Mouse (Mus musculus) left cerebral cortex, postnatal 4 days (tissue): Measurements from ENCODE around the gene Lgals3. TPM values are rescaled to one million over a fixed set of nuclear protein-coding genes. Genes with fewer than 3 reads are reported as not detected.

Source experiments
- DNase-seq: peaks from one replicate; pipeline ENCODE4 v3.0.0-alpha.2; 2022
- intact Hi-C: fragments of 180-260 bp; cut with DNase I; formaldehyde crosslinking; loops from one replicate; pipeline ENCODE4 v1.15.1; 2025
- total RNA-seq, 2 experiments: library from RNA; stranded (reverse); gene quantifications; 2 replicates each; pipeline ENCODE4 v1.2.3; 2021

Gene Lgals3
- total RNA-seq, 2 experiments from 2014 or later, result 1.3 to 1.8 TPM

DNA sequence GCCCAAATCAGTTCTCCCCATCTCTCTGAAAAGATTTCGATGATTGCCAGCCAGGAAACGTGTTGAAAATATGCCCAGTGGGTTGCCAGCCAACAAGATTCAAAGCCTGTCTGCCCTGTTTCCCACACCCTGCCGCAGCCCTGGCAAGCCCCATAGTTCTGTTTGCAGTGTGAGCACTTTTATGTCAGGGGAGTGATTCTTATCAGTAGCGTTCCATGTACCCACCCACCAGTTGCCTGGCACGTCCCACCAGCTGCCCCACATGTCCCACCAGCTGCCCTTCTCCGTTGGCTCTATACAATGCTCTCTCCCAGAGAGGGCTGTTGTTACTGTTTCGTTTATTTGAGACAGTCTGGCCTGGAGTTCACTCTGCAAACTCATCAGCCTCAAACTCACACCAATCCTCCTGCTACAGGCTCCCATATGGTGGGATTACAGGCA, 650 bp upstream of the Lgals3 start:
- DNase-seq, result peak; percentile 87
- intact Hi-C loops, result no loop called here

GRCm38 (mm10) chr14:47369741-47370140, 2.2 kb downstream of the Lgals3 start:
- DNase-seq, result no peak
- intact Hi-C loops, result no loop called here

GRCm38 (mm10) chr14:47370790-47371189, 3.2 kb downstream of the Lgals3 start:
- intact Hi-C loops, result no loop called here
- peak; percentile 38 for DNase-seq

DNA sequence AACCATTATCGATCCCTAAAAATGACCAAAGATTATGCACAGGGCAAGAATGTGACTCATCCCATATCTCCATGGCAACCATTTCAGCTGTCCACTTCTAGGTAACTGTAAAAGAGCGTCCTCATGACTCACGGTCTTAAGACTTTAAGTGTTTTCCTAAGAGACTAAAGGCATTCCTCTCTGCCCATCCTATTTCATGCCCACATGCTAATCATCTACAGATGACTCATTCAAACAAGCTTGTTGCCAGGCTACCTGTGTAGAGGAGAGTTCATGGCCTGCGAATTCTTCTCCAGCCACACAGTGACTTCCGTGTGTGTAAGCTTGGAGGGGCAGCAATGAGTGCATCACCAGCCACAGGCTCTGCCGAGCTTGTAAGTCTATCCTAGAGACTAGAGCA, 4.1 kb downstream of the Lgals3 start:
- intact Hi-C loops, result no loop called here

GRCm38 (mm10) chr14:47373728-47374678, 6.5 kb downstream of the Lgals3 start:
- DNase-seq, result peak; percentile 25
- intact Hi-C loops, result no loop called here

More for the DNA sequence above, 4.1 kb downstream of the Lgals3 start:
- DNase-seq, result no peak

DNA sequence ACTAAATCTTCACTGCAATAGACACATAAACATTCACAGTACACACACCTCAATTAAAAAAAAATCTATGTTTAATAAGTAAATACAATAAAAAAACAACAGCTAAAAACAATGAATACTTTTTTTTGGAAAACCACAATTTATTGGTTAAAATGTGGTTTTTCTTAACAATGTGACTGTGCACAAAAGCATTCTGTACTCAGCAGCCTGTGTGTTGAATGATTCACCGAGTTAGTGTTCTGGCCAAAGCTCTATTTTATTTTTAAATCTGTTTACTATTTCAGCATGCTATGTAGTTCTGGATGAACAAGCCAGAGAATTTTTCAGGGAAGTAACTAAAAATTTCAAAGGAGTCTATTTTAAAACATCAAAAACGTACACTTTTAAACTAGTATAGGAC, 9.0 kb downstream of the Lgals3 start:
- intact Hi-C loops, result no loop called here
- DNase-seq, result no peak

DNA sequence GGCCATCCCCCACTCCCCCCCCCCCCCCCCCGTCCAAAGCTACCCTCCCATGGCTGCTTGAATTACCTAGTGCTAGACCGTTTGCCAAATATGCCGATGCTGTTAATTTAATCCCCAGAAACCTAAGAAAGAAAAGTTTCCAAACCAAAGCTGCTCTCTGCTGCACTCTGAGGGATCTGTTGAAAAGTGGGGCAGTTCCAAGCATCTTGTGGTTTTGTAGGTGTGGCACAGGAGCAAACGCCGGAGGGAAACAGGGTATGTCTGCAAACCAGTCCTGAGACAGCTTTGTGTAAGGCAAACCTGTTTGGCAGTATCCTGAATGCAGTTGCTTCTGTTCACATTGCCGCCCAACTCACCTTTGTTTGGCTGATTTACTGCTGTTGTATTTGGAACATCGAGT, 10.8 kb downstream of the Lgals3 start:
- intact Hi-C loops, result no loop called here
- no peak for DNase-seq

DNA sequence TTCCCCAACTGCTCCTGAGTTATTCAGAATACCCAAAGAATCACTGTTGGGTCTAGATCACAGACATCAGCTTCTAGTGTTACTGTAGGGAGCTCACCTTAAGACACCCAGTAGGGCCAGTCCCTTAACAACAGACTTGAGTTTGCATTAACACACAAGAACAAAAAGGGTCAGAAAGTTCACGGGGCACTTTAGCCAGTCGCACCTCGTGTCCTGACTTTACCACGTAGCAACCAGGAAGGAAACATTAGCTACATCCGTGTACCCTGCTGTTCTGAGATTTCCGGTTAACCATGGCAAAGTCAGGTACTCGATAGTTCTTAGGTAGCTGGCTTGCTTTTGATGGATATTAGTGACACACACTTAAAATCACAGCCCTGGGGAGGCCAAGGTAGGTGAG, 16.4 kb downstream of the Lgals3 start:
- intact Hi-C loops, result no loop called here

GRCm38 (mm10) chr14:47384653-47385052, 17.1 kb downstream of the Lgals3 start:
- DNase-seq, result no peak
- intact Hi-C loops, result no loop called here

More for the DNA sequence above, 16.4 kb downstream of the Lgals3 start:
- DNase-seq, result no peak

- DNase-seq, result no peak
- intact Hi-C loops, result no loop called here
Measured at GRCm38 (mm10) chr14:47386125-47386524, 18.6 kb downstream of the Lgals3 start.

DNA sequence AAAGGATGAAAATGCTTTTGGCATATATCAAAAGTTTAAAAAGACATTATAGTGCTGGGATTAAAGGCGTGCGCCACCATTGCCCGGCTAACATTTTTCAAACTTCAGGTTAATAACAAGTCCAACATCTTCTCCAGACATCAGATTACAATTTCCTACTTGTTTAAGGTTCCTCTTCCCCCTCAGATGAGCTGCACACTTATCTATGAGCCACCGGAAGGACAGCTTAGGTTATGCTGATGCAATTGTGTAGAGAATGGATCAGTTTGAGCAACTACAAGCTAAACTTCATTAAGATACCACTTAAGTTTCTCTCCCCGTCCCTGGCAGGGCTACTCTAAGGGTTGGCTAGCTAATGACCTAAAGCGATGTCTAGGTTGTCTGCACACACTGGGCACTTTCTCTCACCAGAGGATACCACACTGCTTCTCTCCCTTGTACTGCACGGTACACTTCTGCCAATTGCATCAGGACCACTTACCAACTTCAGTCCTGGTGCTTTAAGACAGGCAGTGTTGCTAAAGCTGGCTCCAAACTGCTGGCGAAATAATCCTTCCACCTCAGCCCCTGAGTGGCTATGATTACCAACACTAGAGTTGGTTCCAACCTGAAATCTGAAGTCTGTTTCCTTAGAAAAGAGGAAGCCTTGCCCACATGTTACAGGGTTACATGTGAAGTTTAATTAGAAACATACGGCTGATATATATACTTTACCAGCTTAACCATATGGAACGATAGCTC, 26.0 kb downstream of the Lgals3 start:
- no peak for DNase-seq
- intact Hi-C loops, result loop anchor here (10.0 kb wide), 1 partner anchor 119 kb away; the partner anchor contains the start of genes Socs4 and Wdhd1

DNA sequence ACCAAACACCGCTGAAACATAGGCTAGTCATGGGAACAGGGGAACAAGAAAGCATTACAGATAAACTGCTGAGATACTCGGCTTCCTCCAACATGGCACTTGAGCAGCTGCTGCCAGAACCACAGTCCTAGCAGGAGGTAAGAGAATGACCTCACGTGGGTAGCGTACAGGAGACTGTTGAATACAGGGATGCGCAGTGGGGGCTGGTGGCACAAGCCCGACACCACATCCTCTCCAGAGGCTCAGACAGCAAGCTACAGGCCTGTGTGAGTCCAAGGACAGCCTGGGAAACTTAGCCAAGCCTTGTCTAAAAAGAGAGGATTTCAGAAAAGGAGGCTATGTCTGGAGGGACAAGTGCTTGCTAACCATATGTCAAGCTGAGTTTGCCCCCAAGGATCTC, 27.5 kb downstream of the Lgals3 start:
- intact Hi-C loops, result loop anchor here (10.0 kb wide), 1 partner anchor 120 kb away; the partner anchor contains the start of genes Socs4 and Wdhd1
- no peak for DNase-seq

- intact Hi-C loops, result loop anchor here (2.0 to 10.0 kb wide), 2 partner anchors 61 to 121 kb away; partner anchors contain the start of genes Socs4 and Wdhd1
- peak; percentile 28 for DNase-seq
Measured at GRCm38 (mm10) chr14:47395462-47396026, 28.0 kb downstream of the Lgals3 start.

GRCm38 (mm10) chr14:47396165-47396652, 28.7 kb downstream of the Lgals3 start:
- peak; percentile 28 for DNase-seq

GRCm38 (mm10) chr14:47402735-47403134, 35.2 kb downstream of the Lgals3 start:
- intact Hi-C loops, result no loop called here

More at GRCm38 (mm10) chr14:47396165-47396652, 28.7 kb downstream of the Lgals3 start:
- intact Hi-C loops, result loop anchor here (2.0 to 10.0 kb wide), 2 partner anchors 61 to 121 kb away; partner anchors contain the start of genes Socs4 and Wdhd1

DNA sequence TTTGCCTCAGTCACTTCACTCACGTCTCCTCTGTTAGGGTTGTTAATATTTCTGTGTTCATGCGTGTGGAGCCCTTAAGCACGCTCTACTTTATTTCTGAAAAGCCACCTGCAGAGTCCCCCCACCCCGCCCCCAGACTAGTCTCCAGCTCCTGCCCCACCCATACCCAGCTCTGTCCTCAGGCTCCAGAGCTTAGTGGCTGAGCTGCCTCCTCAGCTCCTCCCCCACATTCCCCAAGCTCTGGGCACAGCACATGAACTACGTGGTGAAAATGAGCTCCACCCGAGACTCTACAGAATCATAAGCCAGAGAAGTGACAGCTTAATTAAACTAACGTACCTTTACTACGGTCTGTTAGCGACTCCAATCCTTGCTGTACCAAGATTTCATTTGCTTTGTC, 38.4 kb downstream of the Lgals3 start:
- no peak for DNase-seq
- intact Hi-C loops, result no loop called here

More at GRCm38 (mm10) chr14:47402735-47403134, 35.2 kb downstream of the Lgals3 start:
- no peak for DNase-seq

DNA sequence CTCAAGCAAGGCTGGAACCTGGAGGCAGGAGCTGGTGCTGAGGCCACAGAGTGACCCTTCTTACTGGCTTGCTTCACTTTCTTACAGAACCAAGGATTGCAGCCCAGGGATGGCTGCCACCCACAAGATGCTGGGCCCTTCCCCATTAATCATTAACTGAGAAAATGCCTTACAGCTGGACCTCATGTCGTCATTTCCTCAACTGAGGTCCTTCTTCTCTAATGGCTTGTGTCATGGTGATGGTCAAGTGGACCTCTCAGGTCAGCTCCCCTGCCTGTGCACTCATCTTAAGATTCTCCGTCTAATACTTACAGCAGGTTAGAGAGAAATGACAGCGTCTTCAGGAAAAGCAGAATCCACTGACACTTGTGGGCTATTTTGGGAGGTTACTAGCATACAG, 49.8 kb downstream of the Lgals3 start:
- intact Hi-C loops, result no loop called here
- no peak for DNase-seq

- DNase-seq, result peak; percentile 93
- intact Hi-C loops, result no loop called here
Measured at GRCm38 (mm10) chr14:47417775-47418665, 50.5 kb downstream of the Lgals3 start, which contains the start of gene Dlgap5. TSS of gene Dlgap5 (minus strand) at chr14:47418407.

DNA sequence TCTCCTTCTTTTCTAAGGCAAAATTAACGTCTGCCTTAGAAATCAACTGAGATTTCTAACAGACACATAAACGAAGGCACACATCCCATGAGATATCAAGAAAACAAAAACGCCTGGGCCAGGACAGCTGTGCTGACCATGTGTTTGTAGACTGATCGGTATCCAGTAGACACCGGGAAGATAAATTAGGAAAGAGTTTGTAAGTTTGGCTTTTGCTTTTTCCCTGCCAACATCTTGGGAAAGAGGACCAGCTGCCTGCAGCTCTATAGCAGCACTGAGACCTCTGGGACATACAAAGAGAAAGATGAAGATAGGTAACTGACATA, 51.1 kb downstream of the Lgals3 start:
- no peak for DNase-seq
- intact Hi-C loops, result no loop called here
